Mouse (Mus musculus) megakaryocyte, embryonic 14.5 days (primary cell): Measurements from ENCODE around the gene Gm9745.

ENCODE experiments used
- FLI1 ChIP-seq: IDR thresholded peaks from 2 replicates; pipeline ENCODE4 v1.6.1; 2012; ENCODE audit warnings: low read length, inconsistent platforms, mixed read lengths
- GATA1 ChIP-seq: IDR thresholded peaks from 3 replicates; pipeline ENCODE4 v1.6.1; 2012; ENCODE audit warnings: mixed read lengths, low read length, inconsistent platforms, borderline replicate concordance

DNA sequence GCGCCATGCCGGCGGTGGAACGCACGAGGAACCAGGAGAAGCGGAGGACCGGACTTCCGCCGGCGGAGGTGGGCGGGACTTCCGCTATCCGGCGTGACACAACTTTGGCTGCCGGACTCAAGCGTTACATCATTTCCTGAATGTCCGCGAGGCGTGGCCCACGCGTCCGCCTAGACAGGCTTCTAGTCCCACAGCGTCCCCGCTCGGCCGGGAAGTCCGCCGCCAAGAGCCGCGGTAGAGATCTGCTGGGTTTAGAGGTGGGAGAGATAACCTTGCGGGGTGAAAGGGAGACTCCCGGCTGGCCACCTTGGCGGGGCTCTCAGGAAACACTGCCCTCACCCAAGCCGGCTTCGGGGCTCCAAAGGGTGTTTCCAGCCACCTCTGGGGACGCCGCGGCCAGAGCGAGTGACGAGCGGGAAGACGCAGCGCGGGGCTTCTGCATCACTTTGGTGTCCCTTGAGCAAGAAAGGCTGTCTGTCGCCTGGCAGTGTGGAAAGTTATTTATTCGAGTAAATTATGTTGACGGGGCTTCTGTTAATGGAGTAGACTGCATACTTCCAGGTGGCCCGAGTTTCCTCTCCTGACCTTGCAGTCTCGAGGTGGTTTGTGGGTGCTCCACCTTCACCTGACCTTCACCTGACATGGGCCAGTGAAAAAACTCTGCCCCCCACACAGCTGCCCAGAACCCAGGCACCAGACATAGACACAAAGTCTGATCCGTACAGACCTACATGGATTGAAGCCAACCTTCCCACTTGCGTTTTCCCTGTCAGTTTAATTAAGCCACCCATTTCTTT lies 48.2 kb upstream of the Gm9745 start, which contains the start of gene Gtpbp4:
- TF ChIP-seq GATA1 (no peak), FLI1 (peak; percentile 91)
